Mouse (Mus musculus) lung, adult 2 months (tissue): ENCODE measurements around the gene Als2cl.

ENCODE experiments used
- CTCF ChIP-seq: fragments of 200-500 bp; IDR thresholded peaks from 2 replicates; pipeline ENCODE4 v1.5.1; 2011; ENCODE audit warnings: mild to moderate bottlenecking, low read length, control low read depth; ENCODE audit not compliant: insufficient read depth
- POLR2A ChIP-seq: fragments of 200-500 bp; IDR thresholded peaks from 2 replicates; pipeline ENCODE4 v1.6.1; 2011; ENCODE audit warnings: low read depth, mild to moderate bottlenecking, control low read depth, low read length, borderline replicate concordance; ENCODE audit errors: extremely low read depth

- TF ChIP-seq POLR2A, result no peak
- peak; percentile 22; the same call in 1 of the 2 replicates for TF ChIP-seq CTCF
These were observed 64.6 kb downstream of the Als2cl start for GRCm38 (mm10) chr9:110944265-110944664.
